Mouse (Mus musculus) cortical plate, adult 2 months (tissue): ENCODE measurements around the gene Sppl2c.

Experiments
- CTCF ChIP-seq: fragments of 200-500 bp; IDR thresholded peaks from 2 replicates; pipeline ENCODE4 v1.5.1; 2011; ENCODE audit warnings: mild to moderate bottlenecking, control low read depth, low read length; ENCODE audit not compliant: insufficient read depth; ENCODE audit errors: extremely low read depth
- POLR2A ChIP-seq: fragments of 200-500 bp; IDR thresholded peaks from 2 replicates; pipeline ENCODE4 v1.6.1; 2011; ENCODE audit warnings: mild to moderate bottlenecking, low read length, control low read depth; ENCODE audit not compliant: insufficient read depth; ENCODE audit errors: extremely low read depth

- TF ChIP-seq CTCF: no peak
- TF ChIP-seq POLR2A: no peak
These were observed 49.8 kb downstream of the Sppl2c start for GRCm38 (mm10) chr11:104235881-104236280.
